Mouse (Mus musculus): ENCODE measurements at regions not wholly inside any gene's neighbourhood (a gene's known extent, or its start where the extent isn't known, plus 50 kb on each side); places are given as distances from the start of the nearest gene placed in this dataset.

DNA sequence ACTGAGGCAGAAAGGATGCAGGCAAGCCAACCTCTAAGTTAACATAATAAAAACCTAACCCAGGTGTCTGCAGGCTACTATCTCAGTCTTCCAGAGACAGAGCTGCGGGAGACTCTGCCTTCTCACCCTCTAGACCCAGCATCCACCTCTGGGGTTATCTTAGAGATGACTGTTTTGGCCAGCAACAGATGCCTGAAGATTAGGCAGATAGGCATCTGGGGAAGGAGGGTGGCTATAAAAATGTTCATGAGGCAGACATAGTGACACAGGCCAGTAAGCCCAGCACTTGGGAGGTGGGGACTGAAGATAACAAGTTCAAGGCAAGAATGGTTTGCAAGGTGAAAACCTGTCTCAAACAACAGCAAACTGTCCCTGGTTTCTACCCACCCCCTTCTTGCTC is 601.0 kb upstream of the Adamts9 start:
- Histone ChIP-seq H3K27ac (no peak overlapping the region), H3K4me3 (no peak overlapping the region)
- no peak for TF ChIP-seq CTCF (conservative IDR thresholded peaks at IDR 0.05)
- DNase-seq (ENCODE audit: low spot score in 2 of 2), result no peak

DNA sequence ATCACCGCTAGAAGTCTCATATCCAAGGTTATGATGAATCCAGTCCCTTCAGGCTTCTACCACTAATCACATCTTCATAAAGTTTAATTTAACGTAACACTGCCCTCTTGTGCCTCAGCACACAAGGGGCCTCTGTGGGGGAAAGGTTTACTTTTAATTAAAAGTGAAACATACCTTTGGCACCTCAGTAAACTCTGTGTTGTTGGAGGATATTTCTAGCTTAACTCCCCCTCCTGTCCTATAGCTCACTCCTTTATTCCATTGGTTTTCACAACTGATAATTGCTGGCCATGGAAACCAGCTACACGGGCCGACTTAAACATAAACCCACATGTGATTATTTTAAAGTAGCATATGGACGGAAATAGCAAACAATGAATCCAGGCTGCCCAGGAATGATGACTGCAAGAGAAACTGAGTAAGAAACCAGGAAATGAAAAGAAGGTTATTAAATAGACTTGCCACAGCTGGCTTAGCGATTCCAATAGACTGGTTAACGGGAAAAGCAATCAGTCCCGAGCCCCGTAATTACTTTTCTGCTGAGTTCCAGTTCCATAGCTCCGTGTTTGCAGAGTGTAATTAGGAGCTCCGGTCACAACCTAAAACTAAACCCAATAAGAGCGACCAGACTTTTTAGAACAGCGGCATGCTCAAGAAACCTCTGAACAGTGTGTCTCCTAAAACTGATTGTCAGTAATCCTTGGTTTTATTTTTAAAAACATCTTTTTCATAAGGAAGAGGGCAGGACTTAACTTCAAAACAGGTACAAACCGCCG is 600.2 kb upstream of the Adamts9 start:
- peak overlapping the region; percentile 46 for H3K4me3 ChIP-seq
- peak in 1 of 2 experiments; percentile 13 for DNase-seq (ENCODE audit: low spot score in 2 of 2)
- H3K27ac ChIP-seq, result no peak overlapping the region
- TF ChIP-seq CTCF (conservative IDR thresholded peaks at IDR 0.05), result peak; percentile 84

DNA sequence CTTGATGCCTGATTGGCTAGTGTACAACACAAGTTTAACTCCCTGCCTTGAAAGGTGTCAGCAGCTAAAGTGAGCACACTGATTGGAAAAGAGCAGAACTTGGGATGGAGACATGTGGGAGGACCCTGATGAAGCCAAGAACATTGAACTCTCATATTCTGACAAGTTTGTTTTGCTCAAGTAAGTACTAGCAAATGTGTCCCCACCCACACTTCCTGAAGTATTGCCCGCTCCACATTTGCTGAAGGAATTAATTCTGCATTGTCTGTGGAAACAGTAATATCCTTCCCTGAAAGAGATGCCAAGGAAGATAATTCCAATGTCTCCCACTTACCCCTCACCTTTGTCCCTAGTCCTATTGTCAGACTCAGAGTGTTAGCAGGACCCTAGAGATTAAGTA is 596.3 kb upstream of the Adamts9 start:
- H3K27ac ChIP-seq, result no peak overlapping the region
- peak in 1 of 2 experiments; percentile 21 for DNase-seq (ENCODE audit: low spot score in 2 of 2)
- TF ChIP-seq CTCF (conservative IDR thresholded peaks at IDR 0.05), result no peak
- H3K4me3 ChIP-seq, result no peak overlapping the region

GRCm38 (mm10) chr6:93539171-93539570 is 595.9 kb upstream of the Adamts9 start:
- no peak for DNase-seq (ENCODE audit: low spot score in 2 of 2)
- TF ChIP-seq CTCF (conservative IDR thresholded peaks at IDR 0.05), result no peak

GRCm38 (mm10) chr6:93537971-93538370 is 594.7 kb upstream of the Adamts9 start:
- Histone ChIP-seq H3K27ac (no peak overlapping the region), H3K4me3 (no peak overlapping the region)
- DNase-seq (ENCODE audit: low spot score in 2 of 2), result no peak
- no peak for TF ChIP-seq CTCF (conservative IDR thresholded peaks at IDR 0.05)

More at GRCm38 (mm10) chr6:93539171-93539570, 595.9 kb upstream of the Adamts9 start:
- Histone ChIP-seq H3K27ac (no peak overlapping the region), H3K4me3 (no peak overlapping the region)

DNA sequence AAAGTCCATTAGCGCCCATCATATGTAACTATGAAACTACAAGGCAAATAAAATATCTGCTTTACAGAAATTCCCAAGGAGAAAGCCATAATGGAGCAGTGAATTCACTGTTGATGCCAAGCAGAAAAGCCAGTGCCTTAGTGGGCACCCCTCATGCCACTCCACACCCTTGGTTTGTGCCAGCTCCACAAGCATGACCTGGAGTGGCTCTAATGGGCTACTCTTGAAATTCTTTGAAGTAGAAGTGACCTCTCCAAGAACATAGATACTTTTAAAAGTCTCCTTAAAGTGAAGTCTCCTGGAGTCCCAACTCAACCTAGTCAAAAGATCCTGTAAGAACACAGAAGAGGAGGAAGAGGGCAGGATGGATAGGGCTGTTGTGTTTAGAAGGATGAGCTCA is 593.8 kb upstream of the Adamts9 start:
- Histone ChIP-seq H3K4me3 (no peak overlapping the region), H3K27ac (no peak overlapping the region)
- DNase-seq (ENCODE audit: low spot score in 2 of 2), result no peak
- no peak for TF ChIP-seq CTCF (conservative IDR thresholded peaks at IDR 0.05)

- DNase-seq (ENCODE audit: low spot score in 2 of 2), result no peak
- no peak for TF ChIP-seq CTCF (conservative IDR thresholded peaks at IDR 0.05)
- H3K27ac ChIP-seq, result no peak overlapping the region
- H3K4me3 ChIP-seq, result no peak overlapping the region
Measured at GRCm38 (mm10) chr6:93513818-93514217, 570.5 kb upstream of the Adamts9 start.

DNA sequence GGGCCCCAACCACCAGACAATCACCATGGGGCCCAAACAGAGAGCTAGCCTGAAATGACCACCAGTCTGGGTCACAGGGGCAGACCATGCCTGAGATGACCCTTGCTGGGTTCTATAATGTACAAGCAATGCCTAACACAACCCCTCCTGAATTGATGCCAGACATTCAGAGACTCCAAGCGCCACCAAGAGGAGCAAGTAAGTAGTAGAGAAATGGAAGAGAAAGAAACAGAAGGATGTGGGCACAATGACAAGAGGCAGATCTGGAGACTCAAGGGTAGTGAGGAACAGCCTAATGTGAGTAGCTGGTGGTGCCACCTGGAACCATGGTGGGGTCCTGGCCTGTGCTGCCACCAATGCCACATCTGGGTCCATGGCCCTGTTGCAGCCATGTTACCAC is 566.6 kb upstream of the Adamts9 start:
- peak; percentile 53 for TF ChIP-seq CTCF (conservative IDR thresholded peaks at IDR 0.05)
- Histone ChIP-seq H3K4me3 (no peak overlapping the region), H3K27ac (no peak overlapping the region)
- DNase-seq (ENCODE audit: low spot score in 2 of 2), result no peak

- no peak for TF ChIP-seq CTCF (conservative IDR thresholded peaks at IDR 0.05)
- H3K27ac ChIP-seq, result no peak overlapping the region
- DNase-seq (ENCODE audit: low spot score in 2 of 2), result no peak
- H3K4me3 ChIP-seq, result no peak overlapping the region
Measured at GRCm38 (mm10) chr6:93497824-93498223, 554.5 kb upstream of the Adamts9 start.

GRCm38 (mm10) chr6:93488441-93488955 is 545.2 kb upstream of the Adamts9 start:
- H3K27ac ChIP-seq, result no peak overlapping the region
- TF ChIP-seq CTCF (conservative IDR thresholded peaks at IDR 0.05), result no peak
- H3K4me3 ChIP-seq, result no peak overlapping the region
- DNase-seq (ENCODE audit: low spot score in 2 of 2), result no peak

- no peak for TF ChIP-seq CTCF (conservative IDR thresholded peaks at IDR 0.05)
- Histone ChIP-seq H3K4me3 (no peak overlapping the region), H3K27ac (no peak overlapping the region)
- DNase-seq (ENCODE audit: low spot score in 2 of 2), result no peak
Measured at GRCm38 (mm10) chr6:93478521-93478920, 535.2 kb upstream of the Adamts9 start.

GRCm38 (mm10) chr6:93474981-93475380 is 531.7 kb upstream of the Adamts9 start:
- Histone ChIP-seq H3K4me3 (no peak overlapping the region), H3K27ac (no peak overlapping the region)
- no peak for TF ChIP-seq CTCF (conservative IDR thresholded peaks at IDR 0.05)
- no peak for DNase-seq (ENCODE audit: low spot score in 2 of 2)

DNA sequence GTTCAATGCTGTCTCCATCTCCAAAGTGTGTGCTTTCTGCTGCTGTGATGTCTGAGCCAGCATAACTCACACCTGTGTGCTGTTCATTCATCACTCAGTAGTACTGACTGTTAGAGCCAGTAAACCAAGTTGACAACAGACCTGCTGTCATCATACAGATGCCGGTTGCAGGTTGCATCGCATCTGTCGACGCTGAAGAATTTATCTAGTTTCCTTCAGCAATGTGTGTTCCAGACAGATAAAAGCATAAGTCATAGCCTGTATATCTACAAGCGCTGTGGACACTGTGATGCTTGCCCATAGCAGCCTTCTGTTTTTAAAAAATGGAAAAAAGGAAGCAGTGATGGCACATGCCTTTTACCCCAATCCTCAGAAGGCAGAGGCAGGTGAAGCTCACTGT is 524.6 kb upstream of the Adamts9 start:
- no peak for DNase-seq (ENCODE audit: low spot score in 2 of 2)
- TF ChIP-seq CTCF (conservative IDR thresholded peaks at IDR 0.05), result no peak
- Histone ChIP-seq H3K27ac (no peak overlapping the region), H3K4me3 (no peak overlapping the region)

DNA sequence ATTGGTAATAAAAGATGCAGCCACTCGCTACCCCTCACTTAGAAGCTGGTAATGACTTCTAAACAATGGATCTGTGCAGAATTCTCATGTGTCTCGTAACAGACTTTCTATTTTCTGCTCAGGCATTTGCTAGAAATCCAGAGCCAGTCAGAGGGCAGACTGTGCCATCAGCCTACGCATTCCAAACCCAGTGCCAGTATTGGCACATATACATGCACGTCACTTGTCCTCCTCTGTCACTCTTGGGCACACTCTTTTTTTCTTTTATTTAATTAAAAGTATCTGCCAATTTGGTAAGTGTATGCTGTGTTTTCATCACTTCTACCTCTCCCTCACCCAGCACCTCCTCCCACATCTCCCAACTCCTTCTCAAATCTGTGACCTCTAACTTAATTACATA is 519.6 kb upstream of the Adamts9 start:
- peak; percentile 29 to 30 for DNase-seq (ENCODE audit: low spot score in 2 of 2)
- H3K27ac ChIP-seq, result 0 out of 2 replicates have a peak overlapping the region, but pooled peaks have one; percentile 29
- no peak overlapping the region for H3K4me3 ChIP-seq
- TF ChIP-seq CTCF (conservative IDR thresholded peaks at IDR 0.05), result no peak
